ENCODE assay signal across 23 mouse cellular contexts in the genomic region with DNA sequence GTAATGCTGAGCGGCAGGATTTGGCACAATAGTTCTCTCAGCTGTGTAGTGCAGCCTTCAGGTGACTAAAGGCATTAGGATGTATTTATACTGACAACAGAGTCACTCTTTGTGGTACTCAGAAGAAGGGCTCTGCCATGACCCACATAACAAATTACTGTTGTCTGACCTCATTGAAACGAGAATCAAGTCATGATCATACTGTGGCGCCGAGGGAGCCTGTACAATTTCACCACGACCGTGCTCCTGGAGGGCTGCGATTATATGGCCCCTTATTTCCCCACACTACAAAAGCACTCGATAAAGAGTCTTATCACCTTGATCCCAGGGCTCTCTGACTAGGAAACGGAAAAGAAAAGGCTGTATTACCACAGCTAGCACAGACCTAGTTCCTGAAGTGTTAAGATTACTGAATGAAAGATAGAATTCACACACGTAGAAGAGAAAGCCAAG.
DNase-seq lines count a peak whose midpoint lies in the region; ATAC-seq lines count a peak whose summit lies in the region.
"Had no signal": no experiment of that assay in that cellular context is flagged by ENCODE, and none has a peak within 500 bp of the region (broad histone marks: within the 10 kb centered on the region; RNA-seq: fewer than 3 reads in every experiment).

No protein-coding gene starts in this region.

- H3K4me2 ChIP-seq in forebrain, embryonic 13.5 days, result no peak overlapping the region
- no peak overlapping the region for H3K4me2 ChIP-seq in forebrain, embryonic 11.5 days (ENCODE audit: low read depth, low read length, severe bottlenecking)
- no peak overlapping the region for H3K4me2 ChIP-seq in midbrain, embryonic 14.5 days (ENCODE audit: low read length)
- H3K4me2 ChIP-seq in hindbrain, embryonic 16.5 days (ENCODE audit: low read length), result no peak overlapping the region
- H3K4me2 ChIP-seq in intestine, embryonic 16.5 days (ENCODE audit: low read depth, low read length), result no peak overlapping the region
- H3K4me2 ChIP-seq: heart, embryonic 12.5 days; liver, embryonic 13.5 days; lung, embryonic 14.5 days; neural tube, embryonic 12.5 days had no signal

- no peak overlapping the region for H3K27ac ChIP-seq in forebrain, embryonic 13.5 days
- H3K27ac ChIP-seq in forebrain, embryonic 11.5 days (ENCODE audit: low read depth, low read length), result no peak overlapping the region
- peak overlapping the region; percentile 41; the same call in 1 of the 2 replicates for H3K27ac ChIP-seq in midbrain, embryonic 14.5 days (replicated peaks; ENCODE audit: low read depth, low read length)
- H3K27ac ChIP-seq in midbrain, embryonic 10.5 days (replicated peaks), result no peak overlapping the region
- H3K27ac ChIP-seq in hindbrain, embryonic 16.5 days (ENCODE audit: low read depth, low read length), result no peak overlapping the region
- no peak overlapping the region for H3K27ac ChIP-seq in intestine, embryonic 16.5 days (ENCODE audit: low read length)
- H3K27ac ChIP-seq: embryonic facial prominence, embryonic 10.5 days; liver, embryonic 13.5 days; neural tube, embryonic 12.5 days had no signal

- H3K4me3 ChIP-seq in forebrain, embryonic 13.5 days, result no peak overlapping the region
- no peak overlapping the region for H3K4me3 ChIP-seq in forebrain, embryonic 11.5 days (ENCODE audit: low read depth, low read length)
- no peak overlapping the region for H3K4me3 ChIP-seq in midbrain, embryonic 14.5 days (replicated peaks; ENCODE audit: low read depth, low read length)
- no peak overlapping the region for H3K4me3 ChIP-seq in midbrain, embryonic 10.5 days
- H3K4me3 ChIP-seq in hindbrain, embryonic 16.5 days (ENCODE audit: low read length), result no peak overlapping the region
- H3K4me3 ChIP-seq in intestine, embryonic 16.5 days (ENCODE audit: low read length), result no peak overlapping the region
- H3K4me3 ChIP-seq: embryonic facial prominence, embryonic 10.5 days; heart, embryonic 12.5 days; liver, embryonic 13.5 days; megakaryocyte, embryonic 14.5 days; neural tube, embryonic 12.5 days had no signal

- no peaks in the 10 kb centered on the region for H3K27me3 ChIP-seq in forebrain, embryonic 13.5 days
- H3K27me3 ChIP-seq in forebrain, embryonic 11.5 days (ENCODE audit: control insufficient read depth, insufficient read depth, low read length), result no peaks in the 10 kb centered on the region
- H3K27me3 ChIP-seq in midbrain, embryonic 14.5 days (ENCODE audit: control insufficient read depth, insufficient read depth, low read length), result no peaks in the 10 kb centered on the region
- H3K27me3 ChIP-seq in midbrain, embryonic 10.5 days (ENCODE audit: low read depth, poor library complexity, severe bottlenecking), result no peaks in the 10 kb centered on the region
- no peaks in the 10 kb centered on the region for H3K27me3 ChIP-seq in hindbrain, embryonic 16.5 days (replicated peaks; ENCODE audit: control insufficient read depth, insufficient read depth, low read length)
- H3K27me3 ChIP-seq in intestine, embryonic 16.5 days (replicated peaks; ENCODE audit: control insufficient read depth, insufficient read depth, low read length), result no peaks in the 10 kb centered on the region
- H3K27me3 ChIP-seq: heart, embryonic 12.5 days; liver, embryonic 13.5 days; megakaryocyte, embryonic 14.5 days; neural tube, embryonic 12.5 days had no signal

- no peaks in the 10 kb centered on the region for H3K4me1 ChIP-seq in forebrain, embryonic 13.5 days
- H3K4me1 ChIP-seq in forebrain, embryonic 11.5 days (replicated peaks; ENCODE audit: control insufficient read depth, insufficient read depth, low read length), result no peaks in the 10 kb centered on the region
- H3K4me1 ChIP-seq in midbrain, embryonic 14.5 days (ENCODE audit: control insufficient read depth, insufficient read depth, low read length), result no peaks in the 10 kb centered on the region
- H3K4me1 ChIP-seq in midbrain, embryonic 10.5 days, result no peaks in the 10 kb centered on the region
- H3K4me1 ChIP-seq in hindbrain, embryonic 16.5 days (ENCODE audit: control insufficient read depth, insufficient read depth, low read depth, low read length), result no peaks in the 10 kb centered on the region
- no peaks in the 10 kb centered on the region for H3K4me1 ChIP-seq in intestine, embryonic 16.5 days (ENCODE audit: control insufficient read depth, insufficient read depth, low read length)
- H3K4me1 ChIP-seq: heart, embryonic 12.5 days; liver, embryonic 13.5 days; megakaryocyte, embryonic 14.5 days; neural tube, embryonic 12.5 days had no signal

- H3K9me3 ChIP-seq in forebrain, embryonic 13.5 days (replicated peaks), result no peaks in the 10 kb centered on the region
- H3K9me3 ChIP-seq in forebrain, embryonic 11.5 days (ENCODE audit: control insufficient read depth, low read length), result no peaks in the 10 kb centered on the region
- no peaks in the 10 kb centered on the region for H3K9me3 ChIP-seq in midbrain, embryonic 14.5 days (ENCODE audit: control insufficient read depth, low read length)
- H3K9me3 ChIP-seq in midbrain, embryonic 10.5 days (replicated peaks), result no peaks in the 10 kb centered on the region
- H3K9me3 ChIP-seq in hindbrain, embryonic 16.5 days (ENCODE audit: control insufficient read depth, low read length), result no peaks in the 10 kb centered on the region
- H3K9me3 ChIP-seq in intestine, embryonic 16.5 days (ENCODE audit: control insufficient read depth, low read length), result no peaks in the 10 kb centered on the region
- H3K9me3 ChIP-seq: embryonic facial prominence, embryonic 10.5 days; heart, embryonic 12.5 days; liver, embryonic 13.5 days; megakaryocyte, embryonic 14.5 days; neural tube, embryonic 12.5 days had no signal

- no peak overlapping the region for H3K9ac ChIP-seq in forebrain, embryonic 13.5 days
- no peak overlapping the region for H3K9ac ChIP-seq in forebrain, embryonic 11.5 days (ENCODE audit: low read length)
- H3K9ac ChIP-seq in midbrain, embryonic 14.5 days (replicated peaks; ENCODE audit: low read length), result no peak overlapping the region
- H3K9ac ChIP-seq in hindbrain, embryonic 16.5 days (ENCODE audit: low read depth, low read length), result no peak overlapping the region
- no peak overlapping the region for H3K9ac ChIP-seq in intestine, embryonic 16.5 days (ENCODE audit: low read depth, low read length)
- H3K9ac ChIP-seq: heart, embryonic 12.5 days; liver, embryonic 13.5 days; lung, embryonic 14.5 days; neural tube, embryonic 12.5 days had no signal

- peak; percentile 53; the same call in 1 of the 2 replicates for ATAC-seq in forebrain, embryonic 13.5 days
- no peak for ATAC-seq in forebrain, embryonic 11.5 days (replicated peaks; ENCODE audit: low FRiP score)
- ATAC-seq in midbrain, embryonic 14.5 days (ENCODE audit: low FRiP score, low TSS enrichment), result no peak
- ATAC-seq in hindbrain, embryonic 16.5 days, result peak; percentile 40; the same call in 1 of the 2 replicates
- no peak for ATAC-seq in intestine, embryonic 16.5 days

- no peaks in the 10 kb centered on the region for H3K36me3 ChIP-seq in forebrain, embryonic 13.5 days (ENCODE audit: poor library complexity, severe bottlenecking)
- H3K36me3 ChIP-seq in forebrain, embryonic 11.5 days (ENCODE audit: control insufficient read depth, insufficient read depth, low read length), result no peaks in the 10 kb centered on the region
- H3K36me3 ChIP-seq in midbrain, embryonic 14.5 days (ENCODE audit: control insufficient read depth, insufficient read depth, low read length), result no peaks in the 10 kb centered on the region
- no peaks in the 10 kb centered on the region for H3K36me3 ChIP-seq in midbrain, embryonic 10.5 days
- no peaks in the 10 kb centered on the region for H3K36me3 ChIP-seq in hindbrain, embryonic 16.5 days (ENCODE audit: control insufficient read depth, insufficient read depth, low read length)
- no peaks in the 10 kb centered on the region for H3K36me3 ChIP-seq in intestine, embryonic 16.5 days (ENCODE audit: control insufficient read depth, insufficient read depth, low read length)
- H3K36me3 ChIP-seq: embryonic facial prominence, embryonic 10.5 days; heart, embryonic 12.5 days; liver, embryonic 13.5 days; neural tube, embryonic 12.5 days had no signal

- DNase-seq in forebrain, embryonic 11.5 days (ENCODE audit: low spot score), result no peak
- DNase-seq in midbrain, embryonic 14.5 days, result peak; percentile 24
- DNase-seq in midbrain, embryonic 10.5 days (ENCODE audit: low spot score), result no peak
- peak; percentile 17 for DNase-seq in retina, postnatal 1 day
- no peak for DNase-seq in adrenal gland, adult 18-20 months (ENCODE audit: low spot score in 2 of 2)
- DNase-seq: cerebellum, adult 11-12 months; cerebellum, postnatal 10 days; gastrocnemius, postnatal 25 days; heart, adult 18-20 months; heart, postnatal 10 days; kidney, adult 11 months; kidney, postnatal 4 days; liver, embryonic 13.5 days; lung, embryonic 14.5 days; right cerebral cortex, postnatal 25 days; spleen, adult 18-20 months had no signal

- WGBS in forebrain, embryonic 13.5 days, result 73% methylated on average over 10 of the region's 10 CpGs
- 89% methylated on average over 10 of the region's 10 CpGs for WGBS in forebrain, embryonic 11.5 days
- 58% methylated on average over 10 of the region's 10 CpGs for WGBS in midbrain, embryonic 14.5 days
- WGBS in midbrain, embryonic 10.5 days, result 85% methylated on average over 10 of the region's 10 CpGs
- WGBS in hindbrain, embryonic 16.5 days, result 55% methylated on average over 10 of the region's 10 CpGs
- WGBS in intestine, embryonic 16.5 days, result 68% methylated on average over 10 of the region's 10 CpGs

Comparison
In these comparisons a context has a peak if more than half of its experiments do, and no peak if none do; other contexts are left out.
1. ATAC-seq: peak in forebrain, embryonic 13.5 days (single experiment) and hindbrain, embryonic 16.5 days (single experiment); none in forebrain, embryonic 11.5 days (single experiment), midbrain, embryonic 14.5 days (single experiment) and intestine, embryonic 16.5 days (single experiment).
2. DNase-seq: peak in midbrain, embryonic 14.5 days (single experiment) and retina, postnatal 1 day (single experiment); none in forebrain, embryonic 11.5 days (single experiment), midbrain, embryonic 10.5 days (single experiment) and adrenal gland, adult 18-20 months (0 of 2).